Mouse (Mus musculus) embryonic facial prominence, embryonic 13.5 days (tissue): ENCODE results near the gene Eml2. TPM values are rescaled to one million over a fixed set of nuclear protein-coding genes. Genes with fewer than 3 reads are reported as not detected.

Experiments used
- ATAC-seq: fragments of 200-750 bp; cut with Nextera tagmentation; 2 replicates; pipeline ENCODE4 v1.8.0; 2017; ENCODE audit warnings: low read depth; ENCODE audit not compliant: insufficient number of reproducible peaks, insufficient read depth, low FRiP score, low TSS enrichment
- H3K27ac ChIP-seq: fragments of 300-500 bp; sonication (generic); 2 replicates; pipeline ENCODE4 v1.5.1; 2015; ENCODE audit warnings: moderate library complexity, mild to moderate bottlenecking, inconsistent platforms
- H3K27me3 ChIP-seq: fragments of 300-500 bp; sonication (generic); 2 replicates; pipeline ENCODE4 v1.6.1; 2015; ENCODE audit warnings: mild to moderate bottlenecking, inconsistent platforms
- H3K36me3 ChIP-seq: fragments of 300-500 bp; sonication (generic); 2 replicates; pipeline ENCODE4 v1.6.1; 2015; ENCODE audit warnings: mild to moderate bottlenecking, inconsistent platforms
- H3K4me1 ChIP-seq: fragments of 300-500 bp; sonication (generic); 2 replicates; pipeline ENCODE4 v1.6.1; 2015; ENCODE audit warnings: inconsistent platforms
- H3K4me2 ChIP-seq: fragments of 300-500 bp; sonication (generic); 2 replicates; pipeline ENCODE4 v1.6.1; 2015; ENCODE audit warnings: moderate library complexity, mild to moderate bottlenecking, inconsistent platforms
- H3K4me3 ChIP-seq: fragments of 300-500 bp; sonication (generic); 2 replicates; pipeline ENCODE4 v1.5.1; 2015; ENCODE audit warnings: mild to moderate bottlenecking, inconsistent platforms
- H3K9ac ChIP-seq: fragments of 300-500 bp; sonication (generic); 2 replicates; pipeline ENCODE4 v1.6.1; 2015; ENCODE audit warnings: mild to moderate bottlenecking, inconsistent platforms
- H3K9me3 ChIP-seq: fragments of 300-500 bp; sonication (generic); 2 replicates; pipeline ENCODE4 v1.6.1; 2016; ENCODE audit warnings: inconsistent platforms
- WGBS: fragments of 180-500 bp; shearing (Covaris S2); methylation state at CpG from one replicate; pipeline ENCODE4 v1.1.7; 2015; ENCODE audit warnings: mixed read lengths; 5-methylcytosine and 5-hydroxymethylcytosine counted together
- polyA plus RNA-seq: library from polyadenylated mRNA; unstranded; fragments of >200 nt; fragmentation: Nextera tagmentation; extraction: Ambion mirVana; gene quantifications from 2 replicates; pipeline ENCODE4 v1.2.1, GENCODE M21; 2015

The Eml2 gene
- polyA plus RNA-seq, 1 experiment from 2014 or later = 5.1 TPM

- 0 out of 2 replicates have a peak, but pooled peaks cover 3% of the 10 kb centered on the region for H3K9me3 ChIP-seq
- no peak for ATAC-seq
- H3K4me3 ChIP-seq = peak overlapping the region; percentile 37
- H3K36me3 ChIP-seq = peaks cover under 1% of the 10 kb centered on the region; the same call in 1 of the 2 replicates
- whole genome bisulfite sequencing = 4% methylated on average over 27 of the region's 27 CpGs
- peak overlapping the region; percentile 59 for H3K4me2 ChIP-seq
- no peak overlapping the region for H3K27ac ChIP-seq
- H3K4me1 ChIP-seq = peaks cover 42% of the 10 kb centered on the region
- peaks cover 70% of the 10 kb centered on the region for H3K27me3 ChIP-seq
- no peak overlapping the region for H3K9ac ChIP-seq
These were observed 2.3 kb downstream of the Eml2 start for GRCm38 (mm10) chr7:19178443-19179092.

DNA sequence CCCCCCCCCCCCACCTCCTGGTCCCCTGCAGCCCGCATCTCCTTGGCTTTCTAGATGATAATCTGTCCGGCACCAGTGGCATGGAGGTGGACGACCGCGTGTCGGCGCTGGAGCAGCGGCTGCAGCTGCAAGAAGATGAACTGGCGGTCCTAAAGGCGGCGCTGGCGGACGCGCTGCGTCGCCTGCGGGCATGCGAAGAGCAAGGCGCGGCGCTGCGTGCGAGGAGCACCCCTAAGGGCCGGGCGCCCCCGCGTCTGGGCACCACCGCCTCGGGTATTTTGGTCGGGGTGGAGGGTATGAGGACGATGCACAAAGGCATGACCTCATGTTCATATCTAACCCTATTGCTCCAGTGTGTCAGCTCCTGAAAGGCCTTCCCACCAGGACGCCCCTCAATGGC, 3.0 kb downstream of the Eml2 start:
- peak overlapping the region; percentile 59 for H3K4me2 ChIP-seq
- ATAC-seq = no peak
- peaks cover 65% of the 10 kb centered on the region for H3K27me3 ChIP-seq
- under 1% methylated on average over 32 of the region's 32 CpGs for WGBS
- peaks cover 4% of the 10 kb centered on the region; the same call in 1 of the 2 replicates for H3K36me3 ChIP-seq
- no peak overlapping the region for H3K27ac ChIP-seq
- peak overlapping the region; percentile 37 for H3K4me3 ChIP-seq
- 0 out of 2 replicates have a peak, but pooled peaks cover 3% of the 10 kb centered on the region for H3K9me3 ChIP-seq
- H3K4me1 ChIP-seq = peaks cover 42% of the 10 kb centered on the region
- peak overlapping the region; percentile 52; the same call in 1 of the 2 replicates for H3K9ac ChIP-seq

DNA sequence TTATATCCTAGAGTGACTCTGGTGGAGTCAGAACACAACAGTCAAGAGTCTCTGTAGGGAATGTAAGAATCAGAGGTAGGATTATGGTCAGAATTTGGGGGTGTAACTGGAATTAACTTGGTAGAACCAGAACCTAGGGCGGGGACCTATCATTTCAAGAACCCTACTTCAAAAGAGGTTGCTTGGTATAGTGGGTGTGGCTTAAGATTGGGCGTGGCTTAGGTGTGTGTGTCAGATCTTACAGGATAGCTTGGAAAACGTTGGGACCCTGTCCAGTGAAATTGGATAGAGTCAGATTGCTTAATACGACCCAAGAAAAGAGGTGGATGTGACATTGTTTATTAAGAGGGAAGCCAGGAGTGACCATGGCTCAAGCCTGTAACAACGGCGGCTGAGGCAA, 3.7 kb downstream of the Eml2 start:
- Histone ChIP-seq H3K4me2 (peak overlapping the region; percentile 59), H3K27me3 (peaks cover 59% of the 10 kb centered on the region), H3K4me3 (peak overlapping the region; percentile 37; the same call in 1 of the 2 replicates), H3K4me1 (peaks cover 50% of the 10 kb centered on the region), H3K27ac (no peak overlapping the region), H3K9me3 (0 out of 2 replicates have a peak, but pooled peaks cover 3% of the 10 kb centered on the region), H3K36me3 (peaks cover 4% of the 10 kb centered on the region; the same call in 1 of the 2 replicates), H3K9ac (no peak overlapping the region)
- WGBS = 35% methylated on average over 6 of the region's 6 CpGs
- no peak for ATAC-seq

GRCm38 (mm10) chr7:19180862-19181429, 4.7 kb downstream of the Eml2 start:
- H3K4me2 ChIP-seq = peak overlapping the region; percentile 81
- peak overlapping the region; percentile 73 for H3K9ac ChIP-seq
- peaks cover 5% of the 10 kb centered on the region for H3K36me3 ChIP-seq
- 0 out of 2 replicates have a peak, but pooled peaks cover 3% of the 10 kb centered on the region for H3K9me3 ChIP-seq
- H3K4me3 ChIP-seq = peak overlapping the region; percentile 58
- peaks cover 56% of the 10 kb centered on the region for H3K4me1 ChIP-seq
- H3K27ac ChIP-seq = no peak overlapping the region
- no peak for ATAC-seq
- WGBS = 1% methylated on average over 26 of the region's 27 CpGs
- peaks cover 50% of the 10 kb centered on the region for H3K27me3 ChIP-seq

GRCm38 (mm10) chr7:19184250-19184649, 8.0 kb downstream of the Eml2 start:
- Histone ChIP-seq H3K4me1 (peaks cover 38% of the 10 kb centered on the region), H3K36me3 (peaks cover 24% of the 10 kb centered on the region), H3K27me3 (peaks cover 17% of the 10 kb centered on the region), H3K27ac (peak overlapping the region; percentile 89), H3K4me3 (no peak overlapping the region), H3K9me3 (no peaks in the 10 kb centered on the region), H3K9ac (no peak overlapping the region; the same call in 1 of the 2 replicates), H3K4me2 (peak overlapping the region; percentile 18; the same call in 1 of the 2 replicates)
- no peak for ATAC-seq
- WGBS = 72% methylated on average over 2 of the region's 2 CpGs

DNA sequence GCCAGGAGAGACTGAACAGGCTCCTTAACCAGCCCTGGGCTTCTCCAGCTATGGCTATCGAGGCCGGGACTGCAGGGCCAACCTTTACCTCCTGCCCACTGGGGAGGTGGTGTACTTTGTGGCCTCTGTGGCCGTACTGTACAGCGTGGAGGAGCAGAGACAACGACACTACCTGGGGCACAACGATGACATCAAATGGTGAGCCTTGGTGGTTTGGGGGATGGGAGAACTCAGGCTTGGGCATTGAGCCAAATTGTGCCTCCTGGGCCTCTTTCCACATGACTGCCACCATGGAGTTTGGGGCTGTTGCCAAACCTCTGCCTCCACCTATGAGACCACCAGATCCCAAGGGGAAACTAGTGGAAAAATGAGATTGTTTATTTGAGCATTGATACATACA, 8.5 kb downstream of the Eml2 start:
- peaks cover 26% of the 10 kb centered on the region for H3K36me3 ChIP-seq
- no peak overlapping the region for H3K4me3 ChIP-seq
- H3K27ac ChIP-seq = peak overlapping the region; percentile 89
- WGBS = 62% methylated on average over 6 of the region's 6 CpGs
- peaks cover 33% of the 10 kb centered on the region for H3K4me1 ChIP-seq
- peak overlapping the region; percentile 18; the same call in 1 of the 2 replicates for H3K4me2 ChIP-seq
- H3K27me3 ChIP-seq = peaks cover 12% of the 10 kb centered on the region
- no peak for ATAC-seq
- no peak overlapping the region for H3K9ac ChIP-seq
- H3K9me3 ChIP-seq = no peaks in the 10 kb centered on the region

- 97% methylated on average over 4 of the region's 4 CpGs for WGBS
- Histone ChIP-seq H3K4me2 (no peak overlapping the region), H3K36me3 (peaks cover 72% of the 10 kb centered on the region), H3K4me1 (no peaks in the 10 kb centered on the region), H3K9ac (no peak overlapping the region), H3K9me3 (0 out of 2 replicates have a peak, but pooled peaks cover 6% of the 10 kb centered on the region), H3K4me3 (no peak overlapping the region), H3K27me3 (no peaks in the 10 kb centered on the region), H3K27ac (no peak overlapping the region)
- no peak for ATAC-seq
These were observed 18.5 kb downstream of the Eml2 start for GRCm38 (mm10) chr7:19194676-19195075.

GRCm38 (mm10) chr7:19196676-19197075, 20.5 kb downstream of the Eml2 start:
- H3K9ac ChIP-seq = no peak overlapping the region
- no peak overlapping the region for H3K4me3 ChIP-seq
- peaks cover 69% of the 10 kb centered on the region for H3K36me3 ChIP-seq
- H3K27ac ChIP-seq = no peak overlapping the region
- ATAC-seq = no peak
- 61% methylated on average over 6 of the region's 6 CpGs for WGBS
- H3K9me3 ChIP-seq = 0 out of 2 replicates have a peak, but pooled peaks cover 6% of the 10 kb centered on the region
- no peaks in the 10 kb centered on the region for H3K4me1 ChIP-seq
- H3K27me3 ChIP-seq = no peaks in the 10 kb centered on the region
- no peak overlapping the region for H3K4me2 ChIP-seq

DNA sequence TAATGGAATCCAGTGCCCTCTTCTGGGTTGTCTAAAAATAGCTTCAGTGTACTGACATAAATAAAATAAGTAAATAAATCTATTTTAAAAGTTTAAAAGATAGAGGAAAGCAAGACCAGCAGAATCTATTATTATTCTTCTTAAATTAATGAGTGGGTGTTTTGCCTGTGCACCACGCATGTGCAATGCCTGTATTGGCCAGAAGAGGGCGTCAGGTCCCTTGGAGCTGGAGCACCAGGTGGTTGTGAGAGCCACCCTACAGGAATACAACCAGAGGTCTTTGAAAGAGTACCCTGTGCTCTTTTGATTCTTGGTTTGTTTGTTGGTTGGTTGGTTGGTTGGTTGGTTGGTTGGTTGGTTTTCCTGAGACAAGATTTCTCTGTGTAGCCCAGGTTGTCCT, 21.8 kb downstream of the Eml2 start:
- WGBS = 27% methylated on average over 2 of the region's 2 CpGs
- Histone ChIP-seq H3K36me3 (peaks cover 68% of the 10 kb centered on the region), H3K4me3 (no peak overlapping the region), H3K9ac (no peak overlapping the region), H3K9me3 (0 out of 2 replicates have a peak, but pooled peaks cover 6% of the 10 kb centered on the region), H3K4me1 (no peaks in the 10 kb centered on the region), H3K27me3 (no peaks in the 10 kb centered on the region), H3K27ac (no peak overlapping the region), H3K4me2 (no peak overlapping the region)
- ATAC-seq = no peak

DNA sequence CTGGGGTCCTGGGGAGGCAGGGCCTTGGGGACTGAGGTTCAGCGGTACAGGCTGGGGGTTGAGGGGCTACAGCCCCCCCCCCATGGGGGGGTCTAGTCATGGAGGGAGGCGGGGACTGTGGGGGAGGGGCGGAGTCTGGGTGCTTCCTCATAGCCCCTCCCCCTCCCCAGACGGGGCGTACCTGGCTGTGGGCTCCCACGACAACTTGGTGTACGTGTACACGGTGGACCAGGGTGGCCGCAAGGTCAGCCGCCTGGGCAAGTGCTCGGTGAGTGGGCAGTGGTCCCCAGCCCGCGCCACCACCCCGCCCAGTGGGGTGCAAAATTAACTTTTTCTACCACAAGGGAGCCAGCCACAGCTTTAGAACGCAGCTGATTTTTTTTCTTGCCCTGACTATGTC, 25.4 kb downstream of the Eml2 start:
- Histone ChIP-seq H3K9me3 (no peaks in the 10 kb centered on the region), H3K9ac (no peak overlapping the region), H3K36me3 (peaks cover 68% of the 10 kb centered on the region), H3K4me2 (no peak overlapping the region), H3K4me1 (no peaks in the 10 kb centered on the region), H3K27ac (no peak overlapping the region), H3K4me3 (no peak overlapping the region), H3K27me3 (no peaks in the 10 kb centered on the region)
- peak; percentile 65; the same call in 1 of the 2 replicates for ATAC-seq
- 70% methylated on average over 15 of the region's 15 CpGs for WGBS

- H3K4me3 ChIP-seq = no peak overlapping the region
- 61% methylated on average over 15 of the region's 15 CpGs for WGBS
- ATAC-seq = 0 out of 2 replicates have a peak, but pooled peaks have one; percentile 23
- H3K4me1 ChIP-seq = no peaks in the 10 kb centered on the region
- H3K27me3 ChIP-seq = no peaks in the 10 kb centered on the region
- H3K9ac ChIP-seq = no peak overlapping the region
- H3K9me3 ChIP-seq = no peaks in the 10 kb centered on the region
- H3K27ac ChIP-seq = no peak overlapping the region
- H3K36me3 ChIP-seq = peaks cover 62% of the 10 kb centered on the region
- no peak overlapping the region for H3K4me2 ChIP-seq
These were observed 26.0 kb downstream of the Eml2 start for GRCm38 (mm10) chr7:19202065-19202850.
